9 mouse cellular contexts compared by ENCODE assay signal in the genomic region with DNA sequence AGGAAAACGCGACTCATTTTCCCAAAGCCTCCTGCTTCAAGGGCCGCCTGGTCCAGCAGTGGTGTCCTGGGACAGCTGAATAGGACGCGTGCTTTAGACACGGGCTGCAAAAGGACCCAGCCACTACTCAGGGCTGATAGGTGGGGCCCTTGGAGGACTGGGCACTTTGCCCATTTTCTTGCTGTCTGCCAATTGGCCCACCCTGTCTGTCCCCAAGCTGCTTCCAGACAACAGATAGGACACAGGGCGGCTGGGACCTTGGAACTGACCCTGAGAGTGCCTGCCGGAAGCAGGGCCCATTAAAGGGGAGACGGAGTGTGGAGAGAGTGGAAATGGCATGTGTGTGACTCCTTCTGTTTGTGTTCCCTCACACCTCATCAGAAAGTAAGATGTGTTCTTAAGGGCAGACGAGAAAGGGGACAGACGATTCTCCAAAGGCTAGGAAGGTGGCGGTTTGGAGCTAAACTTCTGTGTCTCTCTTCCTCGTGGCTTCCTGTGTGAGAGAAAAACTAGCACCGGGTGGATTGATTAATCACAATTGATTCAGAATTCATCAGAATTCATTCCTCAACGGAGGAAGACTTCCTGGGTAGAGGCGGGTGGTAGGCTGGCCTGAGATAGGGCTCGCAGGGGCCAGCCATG. TPM values are rescaled to one million over a fixed set of nuclear protein-coding genes. Genes with fewer than 3 reads are reported as not detected.
DNase-seq lines count a peak whose midpoint lies in the region; ATAC-seq lines count a peak whose summit lies in the region.
"Had no signal": no experiment of that assay in that cellular context is flagged by ENCODE, and none has a peak within 500 bp of the region (broad histone marks: within the 10 kb centered on the region; RNA-seq: fewer than 3 reads in every experiment).

No protein-coding gene starts in this region.

- peak overlapping the region; percentile 68 for H3K4me2 ChIP-seq in heart, embryonic 11.5 days
- H3K4me2 ChIP-seq in kidney, embryonic 14.5 days (replicated peaks; ENCODE audit: low read depth, low read length), result peak overlapping the region; percentile 89
- H3K4me2 ChIP-seq in liver, embryonic 11.5 days, result peak overlapping the region; percentile 78
- H3K4me2 ChIP-seq in stomach, embryonic 14.5 days (replicated peaks; ENCODE audit: low read depth, low read length), result peak overlapping the region; percentile 71

- peak overlapping the region; percentile 95 for H3K27ac ChIP-seq in heart, embryonic 11.5 days (ENCODE audit: low read depth, low read length)
- peak overlapping the region; percentile 94 for H3K27ac ChIP-seq in kidney, embryonic 14.5 days (ENCODE audit: low read depth, low read length)
- peak overlapping the region; percentile 59 for H3K27ac ChIP-seq in liver, embryonic 11.5 days (ENCODE audit: low read depth, low read length)
- H3K27ac ChIP-seq in stomach, embryonic 14.5 days (ENCODE audit: low read length), result peak overlapping the region; percentile 88

- H3K36me3 ChIP-seq in erythroblast, embryonic 14.5 days (ENCODE audit: control insufficient read depth), result peaks cover 8% of the 10 kb centered on the region
- H3K36me3 ChIP-seq in heart, embryonic 11.5 days (ENCODE audit: control insufficient read depth, insufficient read depth, low read length), result no peaks in the 10 kb centered on the region
- no peaks in the 10 kb centered on the region for H3K36me3 ChIP-seq in kidney, embryonic 14.5 days (ENCODE audit: control insufficient read depth, insufficient read depth, low read length)
- no peaks in the 10 kb centered on the region for H3K36me3 ChIP-seq in liver, embryonic 11.5 days (ENCODE audit: control insufficient read depth, insufficient read depth, low read length)
- no peaks in the 10 kb centered on the region; the same call in 1 of the 2 replicates for H3K36me3 ChIP-seq in stomach, embryonic 14.5 days (ENCODE audit: control insufficient read depth, insufficient read depth, low read length)

- WGBS in heart, embryonic 11.5 days (ENCODE audit: insufficient replicate concordance), result 18% methylated on average over 17 of the region's 17 CpGs
- 9% methylated on average over 17 of the region's 17 CpGs for WGBS in kidney, embryonic 14.5 days
- WGBS in liver, embryonic 11.5 days, result 45% methylated on average over 17 of the region's 17 CpGs
- 14% methylated on average over 17 of the region's 17 CpGs for WGBS in stomach, embryonic 14.5 days

- peak overlapping the region; percentile 81 for H3K4me3 ChIP-seq in erythroblast, embryonic 14.5 days (replicated peaks)
- peak overlapping the region; percentile 88 for H3K4me3 ChIP-seq in heart, embryonic 11.5 days (ENCODE audit: low read depth, low read length)
- H3K4me3 ChIP-seq in kidney, embryonic 14.5 days (ENCODE audit: low read length), result peak overlapping the region; percentile 98
- H3K4me3 ChIP-seq in liver, embryonic 11.5 days (ENCODE audit: low read depth, low read length), result peak overlapping the region; percentile 89
- peak overlapping the region; percentile 34; the same call in 1 of the 2 replicates for H3K4me3 ChIP-seq in stomach, embryonic 14.5 days (ENCODE audit: low read depth, low read length)

- peak; percentile 79 for ATAC-seq in heart, embryonic 11.5 days (replicated peaks; ENCODE audit: insufficient number of reproducible peaks, low FRiP score, low TSS enrichment)
- ATAC-seq in kidney, embryonic 14.5 days (ENCODE audit: low FRiP score, low TSS enrichment), result peak; percentile 57
- no peak; the same call in 1 of the 2 replicates for ATAC-seq in liver, embryonic 11.5 days (replicated peaks; ENCODE audit: low FRiP score)
- ATAC-seq in monocyte, adult 5-6 weeks (replicated peaks; ENCODE audit: insufficient number of reproducible peaks, low FRiP score, low TSS enrichment, poor library complexity, severe bottlenecking), result 0 out of 2 replicates have a peak, but pooled peaks have one; percentile 3
- ATAC-seq in stomach, embryonic 14.5 days (ENCODE audit: insufficient number of reproducible peaks, insufficient read depth, low FRiP score, low read depth), result peak; percentile 57; the same call in 1 of the 2 replicates

- H3K4me1 ChIP-seq in erythroblast, embryonic 14.5 days (ENCODE audit: control insufficient read depth), result peaks cover 52% of the 10 kb centered on the region
- H3K4me1 ChIP-seq in heart, embryonic 11.5 days (ENCODE audit: control insufficient read depth, insufficient read depth, low read length), result peaks cover 33% of the 10 kb centered on the region
- H3K4me1 ChIP-seq in kidney, embryonic 14.5 days (ENCODE audit: control insufficient read depth, insufficient read depth, low read length), result peaks cover 33% of the 10 kb centered on the region
- H3K4me1 ChIP-seq in liver, embryonic 11.5 days (replicated peaks; ENCODE audit: control insufficient read depth, insufficient read depth, low read length), result peaks cover 32% of the 10 kb centered on the region
- H3K4me1 ChIP-seq in stomach, embryonic 14.5 days (ENCODE audit: control insufficient read depth, insufficient read depth, low read length), result peaks cover 23% of the 10 kb centered on the region

- H3K9me3 ChIP-seq in erythroblast, embryonic 14.5 days (ENCODE audit: control insufficient read depth, low read length), result no peaks in the 10 kb centered on the region
- no peaks in the 10 kb centered on the region for H3K9me3 ChIP-seq in heart, embryonic 11.5 days (replicated peaks; ENCODE audit: control insufficient read depth, low read length)
- H3K9me3 ChIP-seq in kidney, embryonic 14.5 days (ENCODE audit: control insufficient read depth, low read length), result no peaks in the 10 kb centered on the region
- H3K9me3 ChIP-seq in liver, embryonic 11.5 days (ENCODE audit: control insufficient read depth, low read length), result no peaks in the 10 kb centered on the region
- H3K9me3 ChIP-seq in stomach, embryonic 14.5 days (ENCODE audit: control insufficient read depth, low read depth, low read length), result no peaks in the 10 kb centered on the region

- DNase-seq in urinary bladder, postnatal 36 days (ENCODE audit: low spot score in 2 of 2), result peak; percentile 61 to 73
- DNase-seq in urinary bladder, postnatal 10 days (ENCODE audit: low spot score), result no peak
- DNase-seq in liver, embryonic 11.5 days (ENCODE audit: low spot score), result no peak

- peaks cover 8% of the 10 kb centered on the region for H3K27me3 ChIP-seq in erythroblast, embryonic 14.5 days (ENCODE audit: control insufficient read depth)
- no peaks in the 10 kb centered on the region for H3K27me3 ChIP-seq in heart, embryonic 11.5 days (ENCODE audit: control insufficient read depth, insufficient read depth, low read length)
- H3K27me3 ChIP-seq in kidney, embryonic 14.5 days (ENCODE audit: control insufficient read depth, insufficient read depth, low read length), result no peaks in the 10 kb centered on the region
- no peaks in the 10 kb centered on the region for H3K27me3 ChIP-seq in liver, embryonic 11.5 days (replicated peaks; ENCODE audit: control insufficient read depth, insufficient read depth, low read length)
- H3K27me3 ChIP-seq in stomach, embryonic 14.5 days (ENCODE audit: control insufficient read depth, insufficient read depth, low read length), result no peaks in the 10 kb centered on the region
- H3K27me3 ChIP-seq: Patski had no signal

- peak overlapping the region; percentile 78 for H3K9ac ChIP-seq in heart, embryonic 11.5 days (ENCODE audit: low read depth, low read length)
- peak overlapping the region; percentile 66 for H3K9ac ChIP-seq in kidney, embryonic 14.5 days (ENCODE audit: low read depth, low read length)
- peak overlapping the region; percentile 66; the same call in 1 of the 2 replicates for H3K9ac ChIP-seq in liver, embryonic 11.5 days (ENCODE audit: low read depth, low read length)
- no peak overlapping the region; the same call in 1 of the 2 replicates for H3K9ac ChIP-seq in stomach, embryonic 14.5 days (replicated peaks; ENCODE audit: low read depth, low read length)

RNA-seq across cellular contexts. Expression of a gene that starts 1.0 kb away (rescaled TPM):
- polyA plus RNA-seq in erythroblast, embryonic 14.5 days (2012), result 0.87 and 1.0 TPM in 2 replicates
- polyA plus RNA-seq in heart, embryonic 11.5 days (2014; fragmentation: Nextera tagmentation; extraction: Ambion mirVana), result 21.7 and 24.3 TPM in 2 replicates
- polyA plus RNA-seq in kidney, embryonic 14.5 days (2014; fragmentation: Nextera tagmentation; extraction: Ambion mirVana), result 16.8 and 17.3 TPM in 2 replicates
- 10.4 and 11.2 TPM in 2 replicates for polyA plus RNA-seq in liver, embryonic 11.5 days (2014; fragmentation: Nextera tagmentation; extraction: Ambion mirVana)
- 146 to 224 TPM (median 193 TPM) in 3 replicates for total RNA-seq in monocyte, adult 5-6 weeks (2017)
- 19.7 and 20.8 TPM in 2 replicates for polyA plus RNA-seq in stomach, embryonic 14.5 days (2014; fragmentation: Nextera tagmentation; extraction: Ambion mirVana)

Comparison
In these comparisons a context has a peak if more than half of its experiments do, and no peak if none do; other contexts are left out.
1. DNase-seq: peak in urinary bladder, postnatal 36 days (2 of 2); none in urinary bladder, postnatal 10 days (single experiment) and liver, embryonic 11.5 days (single experiment).
2. H3K4me3 ChIP-seq: peak in every context shown above with its lines; median percentile 98 in kidney, embryonic 14.5 days; 89 in liver, embryonic 11.5 days; 88 in heart, embryonic 11.5 days; 81 in erythroblast, embryonic 14.5 days; 34 in stomach, embryonic 14.5 days.
3. Peak in every context shown above with its lines, with median percentiles within 50 percentile points of each other: H3K27ac ChIP-seq and H3K4me2 ChIP-seq.